Mouse (Mus musculus) liver, embryonic 14.5 days (tissue): ENCODE results near the gene St6galnac6.

Experiments used
- CTCF ChIP-seq: IDR thresholded peaks from 2 replicates; pipeline ENCODE4 v1.5.1; 2016; ENCODE audit warnings: antibody characterized with exemption, low read depth, control low read depth
- EP300 ChIP-seq: IDR thresholded peaks from 2 replicates; pipeline ENCODE4 v1.6.1; 2016; ENCODE audit warnings: antibody characterized with exemption, low read depth

GRCm38 (mm10) chr2:32620682-32621516 is 21.4 kb downstream of the St6galnac6 start:
- no peak for TF ChIP-seq CTCF
- no peak for TF ChIP-seq EP300
